Mouse (Mus musculus) erythroid progenitor cell, adult 5-6 weeks (primary cell): ENCODE measurements around the gene Ccdc163. TPM values are rescaled to one million over a fixed set of nuclear protein-coding genes. Genes with fewer than 3 reads are reported as not detected.
"Not testable (repeated sequence)": the region's sequence is repeated elsewhere in the genome, so short reads cannot be mapped to it uniquely, and the experiment has no call there.

ENCODE experiments used
- ATAC-seq: replicated peaks from 2 replicates; pipeline ENCODE4 v1.8.0; 2016; ENCODE audit warnings: moderate number of reproducible peaks, mild to moderate bottlenecking, moderate TSS enrichment, inconsistent platforms; ENCODE audit not compliant: poor library complexity, low FRiP score, severe bottlenecking
- total RNA-seq, 2 experiments: library from RNA; stranded (forward) in 1 of 2; stranded (reverse) in 1 of 2; fragments of 150-400 nt in 1 of 2; fragments of 186-747, 209-891 nt in 1 of 2; gene quantifications; 2 replicates each; pipeline versions ENCODE4 v1.2.3 to v1.2.4; 2015 to 2017; ENCODE audit warnings: low replicate concordance in 2 of 2

Ccdc163 gene
- total RNA-seq (2015; ENCODE audit: low replicate concordance) (61.2 and 127 TPM in 2 replicates), total RNA-seq (2017; ENCODE audit: low replicate concordance) (11.7 and 21.4 TPM in 2 replicates)

DNA sequence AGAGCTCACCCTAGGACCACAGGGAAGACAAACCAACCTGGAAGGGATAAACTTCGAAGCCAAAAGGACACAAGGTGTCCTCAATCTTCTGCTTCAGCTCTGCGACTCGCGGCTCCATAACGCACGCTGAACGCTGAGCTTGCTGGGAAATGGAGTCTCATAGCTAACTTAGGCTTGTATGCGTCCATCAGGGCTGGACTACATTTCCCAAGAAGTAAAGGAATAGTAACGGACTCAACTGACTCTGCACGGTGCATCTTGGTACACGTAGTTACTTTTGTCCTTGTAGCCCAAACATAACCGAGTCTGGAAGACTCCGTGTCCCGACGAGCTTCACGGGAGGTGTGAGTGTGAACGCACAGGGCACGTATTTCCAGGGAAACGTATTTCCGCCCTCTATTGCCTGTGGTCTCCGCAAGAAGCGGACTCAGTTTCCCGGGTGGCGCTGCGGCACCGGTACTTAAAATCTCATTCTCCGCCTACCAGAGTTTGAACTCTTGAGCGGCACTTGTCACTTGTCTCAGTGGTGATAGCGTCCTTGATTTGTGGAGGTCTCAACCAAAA is at the start of gene Ccdc163, which contains the start of gene Mmachc:
Ccdc163 (plus strand) TSS at position 309 of the 564 bp plus-strand sequence.
Mmachc (minus strand) TSS at position 206 of the 564 bp plus-strand sequence.
- peak; percentile 95 for ATAC-seq

GRCm38 (mm10) chr4:116659474-116659873 is 48.8 kb upstream of the Ccdc163 start:
- ATAC-seq: no peak

GRCm38 (mm10) chr4:116659916-116660315 is 48.4 kb upstream of the Ccdc163 start:
- ATAC-seq: not testable (repeated sequence)

GRCm38 (mm10) chr4:116660829-116661228 is 47.5 kb upstream of the Ccdc163 start:
- ATAC-seq: no peak

GRCm38 (mm10) chr4:116661998-116662397 is 46.3 kb upstream of the Ccdc163 start:
- ATAC-seq: no peak

- no peak for ATAC-seq
Measured at GRCm38 (mm10) chr4:116666625-116667024, 41.7 kb upstream of the Ccdc163 start.

DNA sequence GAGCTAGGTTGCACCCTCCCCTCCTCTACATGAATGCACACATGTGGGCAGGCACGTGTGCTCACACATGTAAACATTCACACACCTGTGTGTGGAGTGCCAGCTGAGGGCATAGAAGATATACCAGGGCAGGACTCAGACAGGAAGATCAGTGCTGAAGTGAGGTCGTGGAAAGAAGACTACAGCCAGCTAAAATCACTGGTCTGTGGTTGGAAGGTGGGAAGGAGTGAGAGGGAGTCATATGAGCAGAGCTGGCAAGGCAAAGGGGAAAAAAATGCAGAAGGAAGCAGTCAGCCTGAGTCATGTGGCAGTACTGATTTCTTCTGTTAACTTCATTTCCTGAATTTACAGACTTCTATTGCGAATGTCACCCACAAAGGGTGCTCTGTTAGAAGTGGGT is 40.2 kb upstream of the Ccdc163 start:
- no peak for ATAC-seq

- ATAC-seq: no peak
Measured at GRCm38 (mm10) chr4:116669291-116669690, 39.0 kb upstream of the Ccdc163 start.

GRCm38 (mm10) chr4:116672785-116673184 is 35.5 kb upstream of the Ccdc163 start:
- ATAC-seq: peak; percentile 61

- not testable (repeated sequence) for ATAC-seq
Measured at GRCm38 (mm10) chr4:116674761-116675160, 33.5 kb upstream of the Ccdc163 start.

- no peak for ATAC-seq
Measured at GRCm38 (mm10) chr4:116676027-116676426, 32.3 kb upstream of the Ccdc163 start.

DNA sequence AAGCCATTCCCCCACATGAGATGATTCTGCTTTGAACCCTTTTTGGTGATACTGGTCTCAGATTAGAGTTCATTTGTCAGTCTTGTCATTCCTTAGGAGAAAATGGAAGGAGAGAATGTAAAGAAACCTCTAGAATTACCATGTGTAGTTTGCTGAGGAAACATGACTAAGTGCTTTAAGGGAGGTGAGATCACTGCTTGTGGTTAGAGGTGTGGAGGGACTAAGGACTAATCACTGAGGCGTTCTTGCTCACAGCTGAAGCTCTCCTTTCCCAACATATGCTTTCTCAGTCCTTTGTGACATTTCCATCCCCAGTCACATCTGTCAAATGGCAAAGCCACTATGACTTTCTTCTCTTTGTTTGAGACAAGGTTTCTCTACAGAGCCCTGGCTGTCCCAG is 30.5 kb upstream of the Ccdc163 start:
- ATAC-seq: no peak

- ATAC-seq: no peak
Measured at GRCm38 (mm10) chr4:116679141-116679540, 29.2 kb upstream of the Ccdc163 start.

- not testable (repeated sequence) for ATAC-seq
Measured at GRCm38 (mm10) chr4:116680521-116680920, 27.8 kb upstream of the Ccdc163 start.

DNA sequence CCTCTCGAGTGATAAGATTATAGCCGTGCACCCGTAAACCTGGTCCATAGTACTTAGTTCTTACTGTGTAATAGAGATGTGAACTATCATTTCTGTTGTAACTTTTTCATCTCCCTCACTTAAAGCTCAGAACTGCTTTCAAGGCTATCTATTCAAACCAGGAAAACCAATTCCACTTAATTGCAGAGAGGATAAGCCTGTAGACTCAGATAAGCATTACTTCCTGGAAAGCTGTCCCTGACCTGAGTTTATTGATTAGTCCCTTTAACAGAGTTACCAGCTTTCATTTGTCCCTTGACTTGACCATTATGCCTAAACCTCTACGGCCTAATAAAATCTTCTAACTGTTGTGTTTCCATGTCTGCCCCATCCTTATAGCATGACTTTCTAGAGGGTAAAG is 24.4 kb upstream of the Ccdc163 start:
- no peak for ATAC-seq

GRCm38 (mm10) chr4:116684665-116685064 is 23.6 kb upstream of the Ccdc163 start:
- no peak for ATAC-seq

DNA sequence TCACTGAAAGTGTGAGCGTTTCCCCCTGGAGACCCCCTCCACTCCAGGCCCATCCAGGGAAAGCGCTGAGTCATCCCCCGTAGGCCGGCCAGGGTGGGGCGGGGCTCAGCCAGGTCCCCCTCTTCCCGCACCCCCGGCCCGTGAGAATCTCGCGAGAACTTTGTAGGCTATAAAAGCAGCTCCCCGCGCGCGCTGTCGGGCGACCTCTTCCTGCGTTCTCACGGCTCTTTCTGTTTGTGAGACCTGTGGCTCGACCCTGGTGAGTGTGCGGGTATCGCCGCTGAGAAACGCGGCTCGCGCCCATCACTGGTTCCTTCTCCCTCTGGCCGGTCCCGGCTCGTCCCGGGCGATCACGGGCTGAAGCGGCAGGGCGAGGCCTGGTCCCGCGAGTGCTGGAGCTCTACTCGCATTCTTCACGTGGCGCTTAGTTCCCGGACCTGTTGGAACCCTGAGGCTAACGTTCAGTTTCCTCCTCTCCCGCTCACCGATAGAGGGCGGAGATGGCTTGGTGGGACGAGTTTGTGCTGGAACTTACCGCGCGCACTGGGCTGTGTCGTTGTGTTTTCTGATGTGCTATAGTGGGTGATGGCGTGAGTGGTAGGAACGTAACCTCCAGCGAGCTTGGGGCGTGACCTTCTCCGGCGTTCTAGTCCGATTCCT is 22.8 kb upstream of the Ccdc163 start, which contains the start of gene Prdx1:
Prdx1 (plus strand) TSS at position 143 of the 660 bp plus-strand sequence.
- ATAC-seq: peak; percentile 95

- no peak for ATAC-seq
Measured at GRCm38 (mm10) chr4:116687041-116687440, 21.3 kb upstream of the Ccdc163 start.

- no peak for ATAC-seq
Measured at GRCm38 (mm10) chr4:116689309-116689876, 18.9 kb upstream of the Ccdc163 start.

- ATAC-seq: no peak
Measured at GRCm38 (mm10) chr4:116692146-116692545, 16.2 kb upstream of the Ccdc163 start.

DNA sequence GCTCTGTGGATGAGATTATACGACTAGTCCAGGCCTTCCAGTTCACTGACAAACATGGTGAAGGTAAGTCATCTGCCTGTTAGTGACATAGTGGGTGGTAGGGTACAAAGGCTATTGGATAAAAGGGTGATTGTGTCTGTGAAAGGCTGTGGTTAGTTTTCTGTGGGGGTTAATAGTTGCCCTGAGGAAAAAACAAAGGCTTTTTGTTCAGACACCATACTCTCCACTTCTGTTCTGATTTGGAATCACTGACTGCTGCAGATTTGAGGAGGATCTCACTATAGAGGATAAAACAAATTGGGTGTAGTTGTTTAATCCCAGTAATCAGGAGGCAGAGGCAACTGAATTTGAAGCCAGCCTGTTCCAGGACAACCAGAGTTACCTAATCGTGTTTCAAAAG is 14.5 kb upstream of the Ccdc163 start:
- ATAC-seq: no peak
